Mouse (Mus musculus) bone marrow, adult 2 months (tissue): ENCODE measurements around the gene Stk32c.

Experiments used
- CTCF ChIP-seq: fragments of 200-500 bp; IDR thresholded peaks from 2 replicates; pipeline ENCODE4 v1.5.1; 2011; ENCODE audit warnings: low read length, control low read depth; ENCODE audit not compliant: control insufficient read depth, insufficient read depth
- POLR2A ChIP-seq: fragments of 200-500 bp; IDR thresholded peaks from 2 replicates; pipeline ENCODE4 v1.6.1; 2011; ENCODE audit warnings: low read depth, mild to moderate bottlenecking, control low read depth, low read length, borderline replicate concordance; ENCODE audit not compliant: control insufficient read depth

GRCm38 (mm10) chr7:139246086-139246485 lies 33.0 kb upstream of the Stk32c start:
- TF ChIP-seq CTCF (no peak), POLR2A (no peak)
